16 mouse cellular contexts compared by ENCODE assay signal in genomic region chr2:158114931-158115330, GRCm38 (mm10). TPM values are rescaled to one million over a fixed set of nuclear protein-coding genes. Genes with fewer than 3 reads are reported as not detected.
DNase-seq lines count a peak whose midpoint lies in the region; ATAC-seq and TF ChIP-seq lines count a peak whose summit lies in the region.
"Had no signal": no experiment of that assay in that cellular context is flagged by ENCODE, and none has a peak within 500 bp of the region (broad histone marks: within the 10 kb centered on the region; RNA-seq: fewer than 3 reads in every experiment).

No protein-coding gene starts in this region.

- TF ChIP-seq CTCF in gastrocnemius, adult 2 months (IDR thresholded peaks at IDR 0.05): no peak
- TF ChIP-seq CTCF in brain, embryonic 14.5 days (IDR thresholded peaks at IDR 0.05; ENCODE audit: borderline replicate concordance, extremely low read depth, insufficient read depth, insufficient read length): no peak

- H3K4me2 ChIP-seq in kidney, embryonic 15.5 days: no peak overlapping the region
- no peak overlapping the region for H3K4me2 ChIP-seq in stomach, embryonic 14.5 days (replicated peaks; ENCODE audit: low read depth, low read length)
- H3K4me2 ChIP-seq: forebrain, embryonic 15.5 days; hindbrain, embryonic 13.5 days; limb, embryonic 12.5 days; neural tube, embryonic 15.5 days had no signal

- H3K9me3 ChIP-seq in kidney, embryonic 15.5 days (replicated peaks): no peaks in the 10 kb centered on the region
- H3K9me3 ChIP-seq in stomach, embryonic 14.5 days (ENCODE audit: control insufficient read depth, low read depth, low read length): no peaks in the 10 kb centered on the region
- H3K9me3 ChIP-seq: forebrain, embryonic 15.5 days; hindbrain, embryonic 13.5 days; limb, embryonic 12.5 days; neural tube, embryonic 15.5 days had no signal

- H3K27me3 ChIP-seq in kidney, embryonic 15.5 days: no peaks in the 10 kb centered on the region
- H3K27me3 ChIP-seq in stomach, embryonic 14.5 days (ENCODE audit: control insufficient read depth, insufficient read depth, low read length): no peaks in the 10 kb centered on the region
- H3K27me3 ChIP-seq: forebrain, embryonic 15.5 days; hindbrain, embryonic 13.5 days; limb, embryonic 12.5 days; neural tube, embryonic 15.5 days had no signal

- intact Hi-C loops in gastrocnemius, adult 2 months (cut with DNase I): no loop called here

- ATAC-seq in kidney, embryonic 15.5 days (replicated peaks; ENCODE audit: low FRiP score): no peak
- ATAC-seq in stomach, embryonic 14.5 days (ENCODE audit: insufficient number of reproducible peaks, insufficient read depth, low FRiP score, low read depth): no peak
- ATAC-seq: forebrain, embryonic 15.5 days had no signal

- WGBS in kidney, embryonic 15.5 days: 56% methylated on average over 5 of the region's 5 CpGs
- 25% methylated on average over 5 of the region's 5 CpGs for WGBS in stomach, embryonic 14.5 days

- no peak overlapping the region for H3K9ac ChIP-seq in kidney, embryonic 15.5 days
- H3K9ac ChIP-seq in stomach, embryonic 14.5 days (replicated peaks; ENCODE audit: low read depth, low read length): no peak overlapping the region
- H3K9ac ChIP-seq: forebrain, embryonic 15.5 days; hindbrain, embryonic 13.5 days; limb, embryonic 12.5 days; neural tube, embryonic 15.5 days had no signal

- peaks cover 12% of the 10 kb centered on the region; the same call in 1 of the 2 replicates for H3K36me3 ChIP-seq in kidney, embryonic 15.5 days
- H3K36me3 ChIP-seq in stomach, embryonic 14.5 days (ENCODE audit: control insufficient read depth, insufficient read depth, low read length): peaks cover 13% of the 10 kb centered on the region
- H3K36me3 ChIP-seq: forebrain, embryonic 15.5 days; hindbrain, embryonic 13.5 days; limb, embryonic 12.5 days; neural tube, embryonic 15.5 days had no signal

- no peak for DNase-seq in gastrocnemius, adult 2 months
- no peak for DNase-seq in gastrocnemius, adult 8-10 months (ENCODE audit: low spot score in 2 of 2)
- DNase-seq in kidney, adult 9 months: no peak
- peak; percentile 23 for DNase-seq in brain, embryonic 14.5 days (ENCODE audit: low read depth)
- no peak for DNase-seq in c-Kit-positive CD71-positive TER-119-positive erythroid progenitor cells, embryonic 14.5 days (ENCODE audit: low spot score)
- no peak for DNase-seq in cerebellum, adult 9-11 months
- DNase-seq: adrenal gland, postnatal 25 days; gastrocnemius, postnatal 25 days; kidney, postnatal 4 days; layer of hippocampus, postnatal 36 days had no signal

- no peak overlapping the region for H3K4me3 ChIP-seq in gastrocnemius, adult 2 months
- no peak overlapping the region for H3K4me3 ChIP-seq in kidney, embryonic 15.5 days (replicated peaks)
- no peak overlapping the region for H3K4me3 ChIP-seq in stomach, embryonic 14.5 days (ENCODE audit: low read depth, low read length)
- H3K4me3 ChIP-seq: forebrain, embryonic 15.5 days; hindbrain, embryonic 13.5 days; limb, embryonic 12.5 days; neural tube, embryonic 15.5 days had no signal

- peak overlapping the region; percentile 35 for H3K27ac ChIP-seq in gastrocnemius, adult 2 months
- peak overlapping the region; percentile 52; the same call in 1 of the 2 replicates for H3K27ac ChIP-seq in kidney, embryonic 15.5 days
- peak overlapping the region; percentile 41 for H3K27ac ChIP-seq in stomach, embryonic 14.5 days (ENCODE audit: low read length)
- H3K27ac ChIP-seq: forebrain, embryonic 15.5 days; hindbrain, embryonic 13.5 days; limb, embryonic 12.5 days; neural tube, embryonic 15.5 days had no signal

- no peak for TF ChIP-seq POLR2A in brain, embryonic 14.5 days (IDR thresholded peaks at IDR 0.05; ENCODE audit: borderline replicate concordance, extremely low read depth, insufficient read depth, insufficient read length, poor library complexity, severe bottlenecking)

- peaks cover 42% of the 10 kb centered on the region for H3K4me1 ChIP-seq in kidney, embryonic 15.5 days
- H3K4me1 ChIP-seq in stomach, embryonic 14.5 days (ENCODE audit: control insufficient read depth, insufficient read depth, low read length): peaks cover 25% of the 10 kb centered on the region

RNA-seq across cellular contexts. Expression of gene Tgm2, which starts 31.3 kb away (rescaled TPM):
- 10 to 100 TPM; 44.2 to 55.4 TPM for total RNA-seq in gastrocnemius, adult 2 months (2021)
- total RNA-seq in gastrocnemius, adult 8-10 months (2022): 10 to 100 TPM; 27.0 to 55.7 (median 39.4) TPM
- 30.4 and 39.7 TPM in 2 replicates for polyA plus RNA-seq in kidney, embryonic 15.5 days (2015; fragmentation: Nextera tagmentation; extraction: Ambion mirVana)
- 6.2 and 9.7 TPM in 2 replicates for polyA plus RNA-seq in brain, embryonic 14.5 days (2012; rRNA removed)
- 56.0 and 63.4 TPM in 2 replicates for polyA plus RNA-seq in stomach, embryonic 14.5 days (2014; fragmentation: Nextera tagmentation; extraction: Ambion mirVana)
